Mouse (Mus musculus) bone marrow, adult 2 months (tissue): Measurements from ENCODE around the gene Rab40c.

Source experiments
- CTCF ChIP-seq: fragments of 200-500 bp; IDR thresholded peaks from 2 replicates; pipeline ENCODE4 v1.5.1; 2011; ENCODE audit warnings: low read length, control low read depth; ENCODE audit not compliant: control insufficient read depth, insufficient read depth
- POLR2A ChIP-seq: fragments of 200-500 bp; IDR thresholded peaks from 2 replicates; pipeline ENCODE4 v1.6.1; 2011; ENCODE audit warnings: low read depth, mild to moderate bottlenecking, control low read depth, low read length, borderline replicate concordance; ENCODE audit not compliant: control insufficient read depth

DNA sequence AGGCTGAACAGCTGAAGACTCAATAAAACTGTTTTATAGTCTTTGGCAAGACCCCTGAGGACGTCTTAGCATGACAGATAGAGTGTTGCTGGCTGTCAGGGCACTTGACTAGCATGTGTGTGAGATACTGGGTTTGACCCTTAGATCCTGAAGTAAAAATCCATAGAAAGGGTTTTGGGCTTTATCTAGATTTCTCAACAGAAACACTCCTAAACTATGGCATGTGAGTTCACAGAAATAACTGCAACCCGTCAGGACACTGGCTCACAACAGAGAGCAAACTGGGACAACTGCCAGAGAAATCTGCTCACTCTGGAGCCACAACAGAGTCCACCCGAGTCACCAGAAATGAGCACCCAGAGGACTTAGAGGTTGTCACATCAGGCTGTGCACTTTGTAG lies 48.1 kb upstream of the Rab40c start:
- no peak for TF ChIP-seq CTCF
- TF ChIP-seq POLR2A: no peak
